Mouse (Mus musculus): ENCODE data around the gene 1700012B07Rik.

GRCm38 (mm10) chr11:109873852-109874610, 46.2 kb upstream of the 1700012B07Rik start:
- TF ChIP-seq CTCF (IDR thresholded peaks at IDR 0.05; ENCODE audit: low read depth) (no peak), EP300 (IDR thresholded peaks at IDR 0.05; ENCODE audit: low read depth) (no peak)

Measured in liver, postnatal 0 days (tissue).